Mouse (Mus musculus): ENCODE measurements around the gene Eda2r.

DNA sequence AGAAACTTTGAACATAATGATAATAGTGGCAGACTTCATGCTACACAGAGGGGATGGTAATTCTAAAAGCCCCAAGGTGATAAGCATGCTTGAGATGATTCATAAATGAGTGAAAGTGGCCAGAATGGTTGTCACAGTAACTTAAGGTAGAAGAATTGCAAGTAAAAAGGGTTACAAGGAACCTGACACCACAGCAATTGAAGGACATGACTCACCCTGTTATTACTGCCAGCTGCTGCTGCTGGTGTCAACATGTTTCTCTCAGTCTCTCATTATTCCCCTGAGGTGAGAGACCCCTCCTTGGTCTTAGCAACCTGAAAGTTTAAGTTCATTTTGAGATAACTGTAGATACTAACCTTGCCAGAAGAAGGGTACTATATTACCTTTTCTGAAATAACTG, 49.1 kb downstream of the Eda2r start:
- no peak for TF ChIP-seq CTCF (IDR thresholded peaks at IDR 0.05; ENCODE audit: extremely low read depth, insufficient read depth, insufficient read length, insufficient replicate concordance)
- TF ChIP-seq POLR2A (IDR thresholded peaks at IDR 0.05; ENCODE audit: low read depth, low read length) = no peak

All from spleen, adult 2 months (tissue).